Mouse (Mus musculus): ENCODE data around the gene Atg10. TPM values are rescaled to one million over a fixed set of nuclear protein-coding genes. Genes with fewer than 3 reads are reported as not detected.

The Atg10 gene
- polyA plus RNA-seq, 1 experiment from 2014 or later, result 14.7 TPM

DNA sequence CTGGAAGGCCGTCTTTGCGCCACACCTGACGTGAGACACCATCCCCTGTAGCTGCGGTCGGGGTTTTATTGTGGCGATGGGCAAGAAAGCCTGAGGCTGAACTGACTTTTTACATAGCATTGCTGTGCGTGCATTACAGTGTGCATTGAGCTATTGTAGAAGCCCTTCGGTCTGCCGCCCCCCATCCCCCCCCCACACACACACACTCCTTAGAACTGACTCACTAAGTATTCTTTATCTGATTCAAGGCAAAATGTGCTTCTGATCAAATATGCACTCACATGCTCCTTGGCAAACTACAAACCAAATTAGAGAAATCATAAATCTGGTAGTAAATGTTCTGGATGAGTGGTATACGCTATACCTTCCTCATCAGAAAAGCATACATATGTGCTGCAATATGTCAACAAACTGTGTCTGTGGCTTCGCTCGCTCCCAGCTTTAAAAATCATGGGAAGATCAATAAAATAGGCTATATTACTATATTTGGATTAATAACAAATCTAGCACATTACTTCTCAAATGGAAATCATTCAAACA, 137.3 kb downstream of the Atg10 start:
- no peaks in the 10 kb centered on the region for H3K27me3 ChIP-seq (ENCODE audit: control insufficient read depth, insufficient read depth, low read depth, low read length)
- no peaks in the 10 kb centered on the region for H3K9me3 ChIP-seq (ENCODE audit: control insufficient read depth, low read length)
- ATAC-seq (ENCODE audit: low read depth), result no peak
- no peak overlapping the region for H3K9ac ChIP-seq (ENCODE audit: low read length)
- no peak overlapping the region for H3K27ac ChIP-seq (ENCODE audit: low read length)
- no peak overlapping the region for H3K4me2 ChIP-seq (ENCODE audit: low read depth, low read length)
- H3K4me1 ChIP-seq (replicated peaks; ENCODE audit: control insufficient read depth, insufficient read depth, low read length), result no peaks in the 10 kb centered on the region
- H3K36me3 ChIP-seq (ENCODE audit: control insufficient read depth, insufficient read depth, low read length), result no peaks in the 10 kb centered on the region
- no peak overlapping the region for H3K4me3 ChIP-seq (ENCODE audit: low read length)
- 92% methylated on average over 12 of the region's 12 CpGs for WGBS

DNA sequence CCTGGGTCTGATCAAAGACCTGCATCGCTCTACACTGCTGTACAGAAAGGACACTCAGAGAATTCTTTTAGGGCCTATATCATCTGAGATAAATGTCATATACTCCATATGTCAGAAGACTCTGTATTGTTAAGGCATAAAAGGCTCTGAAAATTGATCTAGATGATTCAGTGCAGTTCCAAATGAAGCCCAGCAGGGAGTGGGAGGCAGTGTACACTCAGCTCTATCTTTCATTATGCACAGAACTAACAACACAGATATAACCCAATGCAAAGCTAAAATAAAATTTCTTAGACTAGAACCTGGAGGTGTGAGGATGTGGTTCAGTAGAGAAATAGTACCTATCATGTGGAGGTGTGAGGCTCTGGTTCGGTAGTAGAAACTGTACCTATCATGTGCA, 151.4 kb downstream of the Atg10 start:
- Histone ChIP-seq H3K27ac (ENCODE audit: low read length) (no peak overlapping the region), H3K4me2 (ENCODE audit: low read depth, low read length) (no peak overlapping the region), H3K27me3 (ENCODE audit: control insufficient read depth, insufficient read depth, low read depth, low read length) (no peaks in the 10 kb centered on the region), H3K9me3 (ENCODE audit: control insufficient read depth, low read length) (no peaks in the 10 kb centered on the region), H3K9ac (ENCODE audit: low read length) (no peak overlapping the region), H3K36me3 (ENCODE audit: control insufficient read depth, insufficient read depth, low read length) (no peaks in the 10 kb centered on the region), H3K4me1 (replicated peaks; ENCODE audit: control insufficient read depth, insufficient read depth, low read length) (no peaks in the 10 kb centered on the region), H3K4me3 (ENCODE audit: low read length) (no peak overlapping the region)
- no peak for ATAC-seq (ENCODE audit: low read depth)
- WGBS, result 92% methylated on average over 2 of the region's 2 CpGs

DNA sequence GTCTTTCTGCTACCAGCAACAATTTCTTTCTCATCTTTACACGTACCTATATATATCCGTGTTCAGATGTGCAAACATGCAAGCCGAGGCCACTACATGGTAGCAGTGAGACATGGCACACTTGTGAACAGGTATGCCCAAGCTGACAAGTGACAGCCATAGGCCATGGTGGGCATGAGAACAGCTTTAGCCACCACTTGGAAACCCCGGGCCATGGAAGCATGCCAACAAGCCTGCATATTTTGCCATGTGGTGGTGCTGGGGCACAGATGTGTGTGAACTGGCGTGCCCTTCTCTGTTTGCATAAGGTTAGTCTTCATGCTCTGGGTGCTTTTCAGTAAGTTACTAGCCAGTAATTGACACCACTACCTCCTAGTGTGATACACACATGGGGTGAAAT, 162.9 kb downstream of the Atg10 start:
- Histone ChIP-seq H3K4me2 (ENCODE audit: low read depth, low read length) (no peak overlapping the region), H3K9ac (ENCODE audit: low read length) (no peak overlapping the region), H3K4me3 (ENCODE audit: low read length) (no peak overlapping the region), H3K9me3 (ENCODE audit: control insufficient read depth, low read length) (no peaks in the 10 kb centered on the region), H3K27me3 (ENCODE audit: control insufficient read depth, insufficient read depth, low read depth, low read length) (no peaks in the 10 kb centered on the region), H3K4me1 (replicated peaks; ENCODE audit: control insufficient read depth, insufficient read depth, low read length) (no peaks in the 10 kb centered on the region), H3K36me3 (ENCODE audit: control insufficient read depth, insufficient read depth, low read length) (no peaks in the 10 kb centered on the region), H3K27ac (ENCODE audit: low read length) (no peak overlapping the region)
- WGBS, result 73% methylated on average over 5 of the region's 5 CpGs
- no peak for ATAC-seq (ENCODE audit: low read depth)

DNA sequence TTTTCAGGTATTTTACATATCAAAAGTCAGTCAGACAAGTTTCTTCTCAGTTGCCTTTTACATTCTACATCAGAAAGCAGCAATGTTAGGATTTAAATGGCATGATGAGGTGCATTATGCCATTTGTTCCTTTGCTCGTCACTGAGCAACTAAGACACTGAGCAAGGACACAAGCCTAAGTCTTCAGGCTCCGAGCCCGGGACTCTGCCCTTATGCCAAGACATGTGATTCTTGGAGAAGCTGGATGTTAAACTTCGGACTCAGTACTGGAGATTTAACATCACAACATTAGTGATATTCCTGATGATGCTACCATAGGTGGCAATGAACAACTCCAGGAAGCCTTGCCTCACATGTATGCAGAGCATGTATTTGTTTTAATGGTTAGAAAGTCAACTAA, 175.6 kb downstream of the Atg10 start:
- WGBS, result 92% methylated on average over 4 of the region's 4 CpGs

GRCm38 (mm10) chr13:91046851-91047250, 176.9 kb downstream of the Atg10 start:
- no peaks in the 10 kb centered on the region for H3K27me3 ChIP-seq (ENCODE audit: control insufficient read depth, insufficient read depth, low read depth, low read length)
- 83% methylated on average over 5 of the region's 5 CpGs for WGBS
- no peaks in the 10 kb centered on the region for H3K36me3 ChIP-seq (ENCODE audit: control insufficient read depth, insufficient read depth, low read length)
- no peak overlapping the region for H3K27ac ChIP-seq (ENCODE audit: low read length)
- H3K9ac ChIP-seq (ENCODE audit: low read length), result no peak overlapping the region
- ATAC-seq (ENCODE audit: low read depth), result no peak
- no peak overlapping the region for H3K4me3 ChIP-seq (ENCODE audit: low read length)
- H3K4me1 ChIP-seq (replicated peaks; ENCODE audit: control insufficient read depth, insufficient read depth, low read length), result no peaks in the 10 kb centered on the region
- no peak overlapping the region for H3K4me2 ChIP-seq (ENCODE audit: low read depth, low read length)
- H3K9me3 ChIP-seq (ENCODE audit: control insufficient read depth, low read length), result peaks cover 1% of the 10 kb centered on the region

More for the DNA sequence above, 175.6 kb downstream of the Atg10 start:
- Histone ChIP-seq H3K9ac (ENCODE audit: low read length) (no peak overlapping the region), H3K4me3 (ENCODE audit: low read length) (no peak overlapping the region), H3K4me2 (ENCODE audit: low read depth, low read length) (no peak overlapping the region), H3K9me3 (ENCODE audit: control insufficient read depth, low read length) (peaks cover 3% of the 10 kb centered on the region), H3K27ac (ENCODE audit: low read length) (no peak overlapping the region), H3K27me3 (ENCODE audit: control insufficient read depth, insufficient read depth, low read depth, low read length) (no peaks in the 10 kb centered on the region), H3K4me1 (replicated peaks; ENCODE audit: control insufficient read depth, insufficient read depth, low read length) (no peaks in the 10 kb centered on the region), H3K36me3 (ENCODE audit: control insufficient read depth, insufficient read depth, low read length) (no peaks in the 10 kb centered on the region)
- ATAC-seq (ENCODE audit: low read depth), result no peak

DNA sequence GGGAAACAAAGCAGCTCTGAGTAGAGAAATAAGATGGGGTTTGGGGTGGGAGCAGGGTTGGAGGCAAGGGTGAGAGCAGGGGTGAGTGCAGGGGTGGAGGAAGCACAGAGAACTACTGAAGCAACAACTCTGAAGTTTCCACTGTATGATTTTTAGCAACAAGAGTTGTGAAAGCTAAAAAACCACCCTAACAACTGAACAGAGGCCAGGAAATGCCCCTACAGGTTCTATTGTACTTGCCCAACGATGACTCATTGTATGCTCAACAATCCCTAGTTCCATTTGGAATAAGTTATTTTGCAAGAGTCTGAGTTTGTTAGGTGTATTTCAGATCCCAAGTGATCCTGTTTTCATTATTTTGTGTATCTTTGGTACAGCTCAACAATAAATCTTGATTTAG, 182.5 kb downstream of the Atg10 start:
- Histone ChIP-seq H3K36me3 (ENCODE audit: control insufficient read depth, insufficient read depth, low read length) (no peaks in the 10 kb centered on the region), H3K4me2 (ENCODE audit: low read depth, low read length) (no peak overlapping the region), H3K9me3 (ENCODE audit: control insufficient read depth, low read length) (no peaks in the 10 kb centered on the region), H3K4me1 (replicated peaks; ENCODE audit: control insufficient read depth, insufficient read depth, low read length) (peaks cover 3% of the 10 kb centered on the region; the same call in 1 of the 2 replicates), H3K4me3 (ENCODE audit: low read length) (no peak overlapping the region), H3K27me3 (ENCODE audit: control insufficient read depth, insufficient read depth, low read depth, low read length) (no peaks in the 10 kb centered on the region), H3K9ac (ENCODE audit: low read length) (no peak overlapping the region), H3K27ac (ENCODE audit: low read length) (no peak overlapping the region)
- no peak for ATAC-seq (ENCODE audit: low read depth)
- WGBS, result 59% methylated on average over 1 of the region's 1 CpGs

- no peaks in the 10 kb centered on the region for H3K36me3 ChIP-seq (ENCODE audit: control insufficient read depth, insufficient read depth, low read length)
- H3K4me3 ChIP-seq (ENCODE audit: low read length), result no peak overlapping the region
- no peaks in the 10 kb centered on the region for H3K9me3 ChIP-seq (ENCODE audit: control insufficient read depth, low read length)
- H3K27ac ChIP-seq (ENCODE audit: low read length), result no peak overlapping the region
- no peak for ATAC-seq (ENCODE audit: low read depth)
- H3K9ac ChIP-seq (ENCODE audit: low read length), result no peak overlapping the region
- peaks cover 3% of the 10 kb centered on the region; the same call in 1 of the 2 replicates for H3K4me1 ChIP-seq (replicated peaks; ENCODE audit: control insufficient read depth, insufficient read depth, low read length)
- H3K4me2 ChIP-seq (ENCODE audit: low read depth, low read length), result no peak overlapping the region
- H3K27me3 ChIP-seq (ENCODE audit: control insufficient read depth, insufficient read depth, low read depth, low read length), result no peaks in the 10 kb centered on the region
Observed at GRCm38 (mm10) chr13:91040421-91040820, 183.3 kb downstream of the Atg10 start.

- peak overlapping the region; percentile 27; the same call in 1 of the 2 replicates for H3K4me2 ChIP-seq (ENCODE audit: low read depth, low read length)
- H3K27ac ChIP-seq (ENCODE audit: low read length), result no peak overlapping the region
- no peak overlapping the region for H3K4me3 ChIP-seq (ENCODE audit: low read length)
- no peaks in the 10 kb centered on the region for H3K36me3 ChIP-seq (ENCODE audit: control insufficient read depth, insufficient read depth, low read length)
- WGBS, result 33% methylated on average over 11 of the region's 11 CpGs
- peaks cover 3% of the 10 kb centered on the region; the same call in 1 of the 2 replicates for H3K4me1 ChIP-seq (replicated peaks; ENCODE audit: control insufficient read depth, insufficient read depth, low read length)
- peak; percentile 96 for ATAC-seq (ENCODE audit: low read depth)
- no peaks in the 10 kb centered on the region for H3K27me3 ChIP-seq (ENCODE audit: control insufficient read depth, insufficient read depth, low read depth, low read length)
- no peak overlapping the region for H3K9ac ChIP-seq (ENCODE audit: low read length)
- no peaks in the 10 kb centered on the region for H3K9me3 ChIP-seq (ENCODE audit: control insufficient read depth, low read length)
Observed at GRCm38 (mm10) chr13:91039201-91039807, 184.5 kb downstream of the Atg10 start.

GRCm38 (mm10) chr13:91038636-91039035, 185.1 kb downstream of the Atg10 start:
- H3K4me2 ChIP-seq (ENCODE audit: low read depth, low read length), result no peak overlapping the region
- H3K9me3 ChIP-seq (ENCODE audit: control insufficient read depth, low read length), result no peaks in the 10 kb centered on the region
- 65% methylated on average over 5 of the region's 5 CpGs for WGBS
- no peak overlapping the region for H3K9ac ChIP-seq (ENCODE audit: low read length)
- H3K4me1 ChIP-seq (replicated peaks; ENCODE audit: control insufficient read depth, insufficient read depth, low read length), result peaks cover 3% of the 10 kb centered on the region; the same call in 1 of the 2 replicates
- no peak overlapping the region for H3K27ac ChIP-seq (ENCODE audit: low read length)
- no peaks in the 10 kb centered on the region for H3K27me3 ChIP-seq (ENCODE audit: control insufficient read depth, insufficient read depth, low read depth, low read length)
- H3K36me3 ChIP-seq (ENCODE audit: control insufficient read depth, insufficient read depth, low read length), result no peaks in the 10 kb centered on the region
- no peak overlapping the region for H3K4me3 ChIP-seq (ENCODE audit: low read length)
- ATAC-seq (ENCODE audit: low read depth), result no peak
